Mouse (Mus musculus) midbrain, postnatal 0 days (tissue): Measurements from ENCODE around the gene Plcb1. TPM values are rescaled to one million over a fixed set of nuclear protein-coding genes. Genes with fewer than 3 reads are reported as not detected.

ENCODE experiments used
- ATAC-seq: fragments of 200-750 bp; cut with Nextera tagmentation; 2 replicates; pipeline ENCODE4 v1.8.0; 2017; ENCODE audit warnings: moderate number of reproducible peaks, mild to moderate bottlenecking, moderate TSS enrichment, moderate library complexity; ENCODE audit not compliant: low FRiP score
- DNase-seq: peaks from one replicate; pipeline ENCODE4 v3.0.0-alpha.2; 2015; ENCODE audit warnings: low spot score
- H3K27ac ChIP-seq: fragments of 300-500 bp; sonication (generic); 2 replicates; pipeline ENCODE4 v1.5.1; 2014; ENCODE audit warnings: low read depth, mild to moderate bottlenecking, low read length, mixed read lengths
- H3K27me3 ChIP-seq: fragments of 300-500 bp; sonication (generic); 2 replicates; pipeline ENCODE4 v1.6.1; 2014; ENCODE audit warnings: low read length, control low read depth, mixed read lengths; ENCODE audit not compliant: insufficient read depth
- H3K36me3 ChIP-seq: fragments of 300-500 bp; sonication (generic); 2 replicates; pipeline ENCODE4 v1.6.1; 2014; ENCODE audit warnings: low read length, control low read depth, mixed read lengths; ENCODE audit not compliant: insufficient read depth
- H3K4me1 ChIP-seq: fragments of 300-500 bp; sonication (generic); 2 replicates; pipeline ENCODE4 v1.6.1; 2014; ENCODE audit warnings: mild to moderate bottlenecking, control low read depth, antibody characterized with exemption, low read length, mixed read lengths; ENCODE audit not compliant: insufficient read depth
- H3K4me2 ChIP-seq: fragments of 300-500 bp; sonication (generic); 2 replicates; pipeline ENCODE4 v1.6.1; 2014; ENCODE audit warnings: low read depth, mild to moderate bottlenecking, low read length, mixed read lengths; ENCODE audit not compliant: poor library complexity, severe bottlenecking
- H3K4me3 ChIP-seq: fragments of 300-500 bp; sonication (generic); 2 replicates; pipeline ENCODE4 v1.5.1; 2014; ENCODE audit warnings: low read depth, mild to moderate bottlenecking, low read length, moderate library complexity
- H3K9ac ChIP-seq: fragments of 300-500 bp; sonication (generic); replicated peaks from 2 replicates; pipeline ENCODE4 v1.6.1; 2014; ENCODE audit warnings: mild to moderate bottlenecking, low read length, moderate library complexity, mixed read lengths; ENCODE audit not compliant: poor library complexity, severe bottlenecking
- H3K9me3 ChIP-seq: fragments of 300-500 bp; sonication (generic); 2 replicates; pipeline ENCODE4 v1.6.1; 2016; ENCODE audit warnings: low read length, control low read depth
- CTCF ChIP-seq: IDR thresholded peaks from 2 replicates; pipeline ENCODE4 v1.5.1; 2016; ENCODE audit warnings: antibody characterized with exemption, mild to moderate bottlenecking
- WGBS: fragments of 180-500 bp; shearing (Covaris S2); extraction: QIAGEN DNeasy Blood & Tissue Kit; methylation state at CpG from one replicate; pipeline ENCODE4 v1.1.7; 2014; 5-methylcytosine and 5-hydroxymethylcytosine counted together
- polyA plus RNA-seq: library from polyadenylated mRNA; unstranded; fragments of >200 nt; fragmentation: Nextera tagmentation; extraction: Ambion mirVana; gene quantifications from 2 replicates; pipeline ENCODE4 v1.2.1, GENCODE M21; 2015
- total RNA-seq: library from RNA; depleted of rRNA; stranded (reverse); fragments of >200 nt; gene quantifications from 2 replicates; pipeline ENCODE4 v1.2.3, GENCODE M21; 2014

Gene Plcb1
- total and polyA plus RNA-seq, 2 experiments from 2014 or later = 36.1 to 59.0 TPM

DNA sequence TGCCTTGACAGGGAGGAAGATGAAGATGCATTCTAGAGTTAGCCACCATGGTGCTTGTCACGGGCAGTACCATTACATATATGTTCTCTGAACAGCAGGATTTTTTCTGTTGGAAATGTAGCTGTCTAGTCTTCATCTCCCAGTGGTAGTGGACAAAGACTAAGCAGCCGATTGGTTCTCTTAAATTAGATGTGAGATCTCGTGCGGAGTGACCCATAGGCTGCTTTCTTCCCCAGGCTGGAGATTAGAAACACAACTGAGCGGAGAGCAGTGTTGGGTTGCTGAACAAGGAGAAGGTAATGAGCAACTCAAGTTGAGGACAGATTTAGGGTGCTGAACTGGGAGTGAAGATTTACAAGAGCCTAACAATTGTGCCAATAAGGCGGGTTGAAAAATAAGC is 125.5 kb downstream of the Plcb1 start:
- H3K27ac ChIP-seq = no peak overlapping the region
- no peak overlapping the region for H3K9ac ChIP-seq
- no peak overlapping the region for H3K4me2 ChIP-seq
- no peaks in the 10 kb centered on the region for H3K4me1 ChIP-seq
- H3K4me3 ChIP-seq = no peak overlapping the region
- 84% methylated on average over 6 of the region's 6 CpGs for WGBS
- no peak; the same call in 1 of the 2 replicates for ATAC-seq
- no peaks in the 10 kb centered on the region for H3K27me3 ChIP-seq
- TF ChIP-seq CTCF = no peak
- H3K36me3 ChIP-seq = no peaks in the 10 kb centered on the region
- H3K9me3 ChIP-seq = no peaks in the 10 kb centered on the region
- DNase-seq = no peak

GRCm38 (mm10) chr2:134912616-134913015 is 126.7 kb downstream of the Plcb1 start:
- WGBS = 84% methylated on average over 2 of the region's 2 CpGs
- Histone ChIP-seq H3K4me3 (no peak overlapping the region), H3K27me3 (no peaks in the 10 kb centered on the region), H3K9ac (no peak overlapping the region), H3K36me3 (no peaks in the 10 kb centered on the region), H3K4me2 (no peak overlapping the region), H3K4me1 (no peaks in the 10 kb centered on the region), H3K27ac (no peak overlapping the region), H3K9me3 (no peaks in the 10 kb centered on the region)
- DNase-seq = no peak
- ATAC-seq = no peak
- no peak for TF ChIP-seq CTCF

- no peak for TF ChIP-seq CTCF
- Histone ChIP-seq H3K9ac (no peak overlapping the region), H3K4me1 (no peaks in the 10 kb centered on the region), H3K27ac (no peak overlapping the region), H3K36me3 (no peaks in the 10 kb centered on the region), H3K4me3 (no peak overlapping the region), H3K4me2 (no peak overlapping the region), H3K9me3 (no peaks in the 10 kb centered on the region), H3K27me3 (no peaks in the 10 kb centered on the region)
- DNase-seq (no peak), ATAC-seq (no peak)
- WGBS = 82% methylated on average over 3 of the region's 3 CpGs
Measured at GRCm38 (mm10) chr2:134913542-134913941, 127.7 kb downstream of the Plcb1 start.

DNA sequence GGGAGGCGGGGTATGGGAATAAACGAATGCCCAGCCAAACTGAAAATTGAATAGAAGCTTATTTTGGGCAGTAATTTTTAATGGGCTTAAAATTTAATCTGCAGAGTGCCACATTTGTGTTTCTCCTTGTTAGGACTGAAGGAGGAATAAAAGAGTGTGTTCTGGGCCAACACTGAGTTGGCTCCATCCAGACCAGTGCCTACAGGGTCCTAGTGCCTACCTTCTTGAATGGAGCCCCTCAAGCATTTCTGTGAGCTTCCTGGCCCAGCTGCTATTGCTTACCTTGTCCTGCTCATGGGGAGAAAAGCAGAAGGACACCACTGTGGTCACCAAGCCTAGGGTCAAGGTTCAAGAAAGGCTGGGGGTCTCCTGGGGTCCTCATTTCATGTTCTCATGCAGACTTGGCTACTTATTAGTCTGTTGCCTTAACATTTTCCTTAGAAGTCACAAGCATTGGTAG is 128.3 kb downstream of the Plcb1 start:
- Histone ChIP-seq H3K27ac (no peak overlapping the region), H3K9ac (no peak overlapping the region), H3K4me1 (no peaks in the 10 kb centered on the region), H3K36me3 (no peaks in the 10 kb centered on the region), H3K9me3 (no peaks in the 10 kb centered on the region), H3K27me3 (no peaks in the 10 kb centered on the region), H3K4me2 (no peak overlapping the region), H3K4me3 (no peak overlapping the region)
- ATAC-seq (no peak), DNase-seq (no peak)
- no peak for TF ChIP-seq CTCF
- WGBS = 86% methylated on average over 2 of the region's 2 CpGs

GRCm38 (mm10) chr2:134915035-134915434 is 129.2 kb downstream of the Plcb1 start:
- Histone ChIP-seq H3K27me3 (no peaks in the 10 kb centered on the region), H3K9me3 (no peaks in the 10 kb centered on the region), H3K36me3 (no peaks in the 10 kb centered on the region), H3K4me2 (no peak overlapping the region), H3K9ac (no peak overlapping the region), H3K4me1 (no peaks in the 10 kb centered on the region), H3K4me3 (no peak overlapping the region), H3K27ac (no peak overlapping the region)
- no peak for TF ChIP-seq CTCF
- ATAC-seq (no peak), DNase-seq (no peak)
- WGBS = 58% methylated on average over 3 of the region's 3 CpGs

GRCm38 (mm10) chr2:134920611-134921280 is 134.9 kb downstream of the Plcb1 start:
- Histone ChIP-seq H3K4me3 (no peak overlapping the region), H3K9ac (no peak overlapping the region), H3K9me3 (no peaks in the 10 kb centered on the region), H3K4me1 (no peaks in the 10 kb centered on the region), H3K36me3 (no peaks in the 10 kb centered on the region), H3K27me3 (no peaks in the 10 kb centered on the region), H3K27ac (no peak overlapping the region), H3K4me2 (no peak overlapping the region)
- 86% methylated on average over 9 of the region's 9 CpGs for WGBS
- ATAC-seq (no peak; the same call in 1 of the 2 replicates), DNase-seq (peak; percentile 63)
- TF ChIP-seq CTCF = no peak
